20 mouse cellular contexts compared by ENCODE assay signal in the genomic region with DNA sequence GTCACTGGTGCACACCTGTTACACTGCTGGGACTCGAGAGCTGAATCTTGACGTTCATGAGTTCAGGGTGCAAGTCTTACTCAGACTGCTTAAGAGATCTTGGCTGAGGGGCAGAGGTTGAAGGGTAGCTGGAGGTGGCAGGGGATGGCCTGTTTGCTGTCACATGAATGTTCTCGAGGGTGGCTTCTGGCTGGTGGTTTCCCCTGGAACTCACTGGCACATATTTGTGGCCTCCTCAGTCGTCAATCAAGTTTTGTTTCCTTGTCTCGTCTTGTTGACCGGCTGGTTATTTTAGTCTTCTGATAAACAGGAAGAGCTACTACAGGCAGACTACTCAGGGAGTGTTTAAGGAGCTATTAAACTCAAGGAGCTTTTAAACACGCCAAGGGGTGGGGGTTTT.
DNase-seq lines count a peak whose midpoint lies in the region; ATAC-seq and TF ChIP-seq lines count a peak whose summit lies in the region.
"Had no signal": no experiment of that assay in that cellular context is flagged by ENCODE, and none has a peak within 500 bp of the region (broad histone marks: within the 10 kb centered on the region; RNA-seq: fewer than 3 reads in every experiment).

No protein-coding gene starts in this region.

- no peaks in the 10 kb centered on the region for H3K27me3 ChIP-seq in limb, embryonic 15.5 days
- no peaks in the 10 kb centered on the region for H3K27me3 ChIP-seq in limb, embryonic 10.5 days (ENCODE audit: low read depth, poor library complexity, severe bottlenecking)
- H3K27me3 ChIP-seq in lung, postnatal 0 days (replicated peaks; ENCODE audit: insufficient read depth, low read length) = no peaks in the 10 kb centered on the region
- H3K27me3 ChIP-seq in stomach, embryonic 16.5 days (ENCODE audit: control insufficient read depth, insufficient read depth, low read length) = no peaks in the 10 kb centered on the region
- H3K27me3 ChIP-seq in midbrain, embryonic 15.5 days (replicated peaks) = no peaks in the 10 kb centered on the region
- H3K27me3 ChIP-seq: liver, embryonic 13.5 days; neural tube, embryonic 12.5 days had no signal

- no peak overlapping the region for H3K4me2 ChIP-seq in limb, embryonic 15.5 days
- H3K4me2 ChIP-seq in lung, postnatal 0 days (replicated peaks; ENCODE audit: low read depth, low read length) = no peak overlapping the region
- H3K4me2 ChIP-seq in stomach, embryonic 16.5 days (ENCODE audit: low read depth, low read length) = no peak overlapping the region
- no peak overlapping the region for H3K4me2 ChIP-seq in midbrain, embryonic 15.5 days
- H3K4me2 ChIP-seq: liver, embryonic 13.5 days; neural tube, embryonic 12.5 days had no signal

- TF ChIP-seq EP300 in lung, postnatal 0 days (IDR thresholded peaks at IDR 0.05) = peak; percentile 31; the same call in 1 of the 2 replicates

- no peak for TF ChIP-seq CTCF in lung, postnatal 0 days (IDR thresholded peaks at IDR 0.05)

- DNase-seq in limb, embryonic 10.5 days (ENCODE audit: low spot score) = no peak
- peak; percentile 8 for DNase-seq in adipocyte (ENCODE audit: low spot score)
- peak; percentile 41 for DNase-seq in lung, postnatal 0 days (ENCODE audit: low spot score)
- no peak for DNase-seq in spleen, adult 18-20 months
- no peak for DNase-seq in B cell, adult 2 months
- DNase-seq: adrenal gland, adult 2 months; cerebellum, adult 9-11 months; forebrain, postnatal 0 days; kidney, adult 11 months; kidney, postnatal 10 days; liver, embryonic 13.5 days; right cerebral cortex, postnatal 4 days; thymus, postnatal 4 days had no signal

- H3K4me3 ChIP-seq in limb, embryonic 15.5 days = no peak overlapping the region
- H3K4me3 ChIP-seq in limb, embryonic 10.5 days = no peak overlapping the region
- H3K4me3 ChIP-seq in lung, postnatal 0 days (ENCODE audit: low read depth, low read length) = no peak overlapping the region
- no peak overlapping the region for H3K4me3 ChIP-seq in stomach, embryonic 16.5 days (replicated peaks; ENCODE audit: low read length)
- no peak overlapping the region for H3K4me3 ChIP-seq in midbrain, embryonic 15.5 days
- H3K4me3 ChIP-seq: hindbrain, embryonic 10.5 days; liver, embryonic 13.5 days; midbrain, embryonic 10.5 days; neural tube, embryonic 12.5 days had no signal

- H3K4me1 ChIP-seq in limb, embryonic 15.5 days = peaks cover 27% of the 10 kb centered on the region
- peaks cover 44% of the 10 kb centered on the region for H3K4me1 ChIP-seq in limb, embryonic 10.5 days
- peaks cover 24% of the 10 kb centered on the region; the same call in 1 of the 2 replicates for H3K4me1 ChIP-seq in lung, postnatal 0 days (ENCODE audit: insufficient read depth, low read depth, low read length)
- peaks cover 38% of the 10 kb centered on the region for H3K4me1 ChIP-seq in stomach, embryonic 16.5 days (ENCODE audit: control insufficient read depth, insufficient read depth, low read length)
- H3K4me1 ChIP-seq in midbrain, embryonic 15.5 days = 0 out of 2 replicates have a peak, but pooled peaks cover 9% of the 10 kb centered on the region

- H3K36me3 ChIP-seq in limb, embryonic 15.5 days = no peaks in the 10 kb centered on the region
- no peaks in the 10 kb centered on the region for H3K36me3 ChIP-seq in limb, embryonic 10.5 days
- no peaks in the 10 kb centered on the region for H3K36me3 ChIP-seq in lung, postnatal 0 days (ENCODE audit: insufficient read depth, low read length)
- H3K36me3 ChIP-seq in stomach, embryonic 16.5 days (ENCODE audit: control insufficient read depth, insufficient read depth, low read length) = no peaks in the 10 kb centered on the region
- no peaks in the 10 kb centered on the region for H3K36me3 ChIP-seq in midbrain, embryonic 15.5 days (replicated peaks)
- H3K36me3 ChIP-seq: hindbrain, embryonic 10.5 days; liver, embryonic 13.5 days; midbrain, embryonic 10.5 days; neural tube, embryonic 12.5 days had no signal

- 0 out of 2 replicates have a peak overlapping the region, but pooled peaks have one; percentile 57 for H3K27ac ChIP-seq in limb, embryonic 15.5 days
- H3K27ac ChIP-seq in limb, embryonic 10.5 days = no peak overlapping the region
- H3K27ac ChIP-seq in lung, postnatal 0 days (ENCODE audit: low read length) = 0 out of 2 replicates have a peak overlapping the region, but pooled peaks have one; percentile 14
- H3K27ac ChIP-seq in stomach, embryonic 16.5 days (ENCODE audit: low read length) = peak overlapping the region; percentile 55
- H3K27ac ChIP-seq in midbrain, embryonic 15.5 days = no peak overlapping the region
- H3K27ac ChIP-seq: hindbrain, embryonic 10.5 days; liver, embryonic 13.5 days; macrophage; midbrain, embryonic 10.5 days; neural tube, embryonic 12.5 days had no signal

- no peaks in the 10 kb centered on the region for H3K9me3 ChIP-seq in limb, embryonic 15.5 days
- H3K9me3 ChIP-seq in limb, embryonic 10.5 days (replicated peaks) = no peaks in the 10 kb centered on the region
- H3K9me3 ChIP-seq in lung, postnatal 0 days (ENCODE audit: low read length) = no peaks in the 10 kb centered on the region
- no peaks in the 10 kb centered on the region for H3K9me3 ChIP-seq in stomach, embryonic 16.5 days (replicated peaks; ENCODE audit: control insufficient read depth, low read length)
- H3K9me3 ChIP-seq in midbrain, embryonic 15.5 days = no peaks in the 10 kb centered on the region
- H3K9me3 ChIP-seq: hindbrain, embryonic 10.5 days; liver, embryonic 13.5 days; midbrain, embryonic 10.5 days; neural tube, embryonic 12.5 days had no signal

- no peak overlapping the region for H3K9ac ChIP-seq in limb, embryonic 15.5 days
- no peak overlapping the region for H3K9ac ChIP-seq in lung, postnatal 0 days (replicated peaks; ENCODE audit: low read depth)
- no peak overlapping the region for H3K9ac ChIP-seq in stomach, embryonic 16.5 days (ENCODE audit: low read length)
- no peak overlapping the region for H3K9ac ChIP-seq in midbrain, embryonic 15.5 days
- H3K9ac ChIP-seq: forebrain, postnatal 0 days; liver, embryonic 13.5 days; neural tube, embryonic 12.5 days had no signal

- 24% methylated on average over 7 of the region's 7 CpGs for WGBS in limb, embryonic 15.5 days
- 42% methylated on average over 7 of the region's 7 CpGs for WGBS in limb, embryonic 10.5 days
- WGBS in lung, postnatal 0 days = 11% methylated on average over 7 of the region's 7 CpGs
- WGBS in stomach, embryonic 16.5 days = 25% methylated on average over 7 of the region's 7 CpGs
- 73% methylated on average over 7 of the region's 7 CpGs for WGBS in midbrain, embryonic 15.5 days

- no peak for ATAC-seq in limb, embryonic 15.5 days (ENCODE audit: insufficient number of reproducible peaks, low FRiP score, low TSS enrichment, low read depth)
- peak; percentile 5; the same call in 1 of the 2 replicates for ATAC-seq in lung, postnatal 0 days
- ATAC-seq in stomach, embryonic 16.5 days (ENCODE audit: insufficient read depth, low FRiP score) = no peak
- ATAC-seq in midbrain, embryonic 15.5 days (replicated peaks) = no peak
- ATAC-seq: forebrain, postnatal 0 days had no signal

Comparison
In these comparisons a context has a peak if more than half of its experiments do, and no peak if none do; other contexts are left out.
1. H3K27ac ChIP-seq: peak in limb, embryonic 15.5 days (single experiment), lung, postnatal 0 days (single experiment) and stomach, embryonic 16.5 days (single experiment); none in limb, embryonic 10.5 days (single experiment) and midbrain, embryonic 15.5 days (single experiment).
2. DNase-seq: peak in adipocyte (single experiment) and lung, postnatal 0 days (single experiment); none in limb, embryonic 10.5 days (single experiment), spleen, adult 18-20 months (0 of 2) and B cell, adult 2 months (0 of 2).